Mouse (Mus musculus): Measurements from ENCODE around the gene Chkb. TPM values are rescaled to one million over a fixed set of nuclear protein-coding genes. Genes with fewer than 3 reads are reported as not detected.

Chkb gene
- total RNA-seq (2021), result 10 to 100 TPM; 41.0 to 41.2 TPM

DNA sequence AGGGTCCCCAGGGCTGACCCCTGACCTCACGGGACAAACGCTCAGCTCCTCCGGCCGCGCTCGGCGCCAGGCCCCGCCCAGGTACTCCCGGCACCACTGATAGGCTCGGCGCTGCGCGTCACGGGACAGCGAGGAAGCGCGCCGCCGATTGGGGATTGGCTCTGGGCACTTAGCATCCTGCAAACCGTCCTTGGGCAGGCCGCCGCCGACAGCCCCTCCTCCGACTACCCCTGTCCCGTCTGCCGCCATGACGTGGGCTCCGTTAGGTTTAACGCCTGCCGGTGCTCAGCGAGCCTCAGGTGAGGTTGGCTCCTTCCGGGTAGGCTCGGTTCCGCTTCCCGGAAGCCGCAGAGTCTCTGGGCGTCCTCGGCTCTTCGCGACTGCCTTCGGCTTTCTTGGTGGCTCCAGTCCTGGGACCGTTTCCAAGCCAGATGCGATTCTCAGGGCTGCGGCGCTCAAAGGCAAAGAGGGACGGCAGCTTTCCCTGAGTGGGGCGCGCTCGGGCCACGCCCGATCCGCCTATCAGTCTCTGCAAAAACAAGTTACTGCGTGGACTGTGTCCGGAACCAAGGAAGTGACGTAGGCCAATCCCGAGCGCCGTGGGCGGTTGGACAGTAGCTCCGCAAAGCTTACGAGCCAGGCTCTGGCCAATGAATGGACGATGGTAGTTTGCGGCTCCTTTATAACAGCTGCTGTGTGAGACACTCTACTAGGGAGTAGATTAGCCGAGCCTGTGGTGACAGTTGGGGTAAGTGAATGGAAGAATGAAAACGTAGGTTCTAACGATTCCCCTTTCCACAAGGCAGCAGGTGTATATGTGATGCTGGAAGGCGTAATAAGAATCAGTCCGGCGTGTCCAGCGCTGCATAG, at the start of gene Chkb, which contains the start of the genes C730034F03Rik and Gm44502:
TSS of gene Chkb (minus strand) at position 557 of the 870 bp plus-strand sequence.
TSS of gene C730034F03Rik (plus strand) at position 238 of the 870 bp plus-strand sequence.
TSS of gene Gm44502 (minus strand) at position 345 of the 870 bp plus-strand sequence.
- intact Hi-C loops (cut with DNase I), result loop anchor here (5.0 kb wide), 1 partner anchor 57 kb away; the partner anchor contains the start of gene Sco2
- peak; percentile 94 to 95 for DNase-seq (ENCODE audit: low spot score in 2 of 2)

DNA sequence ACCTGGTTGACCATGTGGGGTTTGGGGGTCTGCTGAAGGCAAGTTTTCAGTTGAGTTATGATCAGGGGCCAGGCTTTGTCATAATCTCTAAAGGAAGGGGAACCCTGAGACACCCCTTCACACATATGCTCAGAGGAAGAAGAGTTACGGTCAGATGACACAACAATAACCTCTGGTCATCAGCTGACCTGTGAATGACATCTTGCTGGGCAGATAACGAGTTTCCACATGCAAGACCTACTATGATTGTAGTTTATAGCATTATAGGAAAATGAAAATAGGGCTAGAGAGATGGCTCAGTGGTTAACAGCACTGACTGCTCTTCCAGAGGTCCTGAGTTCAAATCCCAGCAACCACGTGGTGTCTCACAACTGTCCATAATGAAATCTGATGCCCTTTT, 48.9 kb upstream of the Chkb start:
- intact Hi-C loops (cut with DNase I), result no loop called here
- DNase-seq (ENCODE audit: low spot score in 2 of 2), result no peak

- intact Hi-C loops (cut with DNase I), result no loop called here
- DNase-seq (ENCODE audit: low spot score in 2 of 2), result no peak
Observed at GRCm38 (mm10) chr15:89477806-89478205, 48.1 kb upstream of the Chkb start.

- DNase-seq (ENCODE audit: low spot score in 2 of 2), result no peak
- intact Hi-C loops (cut with DNase I), result no loop called here
Observed at GRCm38 (mm10) chr15:89477091-89477491, 47.4 kb upstream of the Chkb start, which contains the start of gene Arsa. Gene Arsa, minus strand, starts transcription at chr15:89477425.

- no peak for DNase-seq (ENCODE audit: low spot score in 2 of 2)
Observed at GRCm38 (mm10) chr15:89476475-89476815, 46.7 kb upstream of the Chkb start.

DNA sequence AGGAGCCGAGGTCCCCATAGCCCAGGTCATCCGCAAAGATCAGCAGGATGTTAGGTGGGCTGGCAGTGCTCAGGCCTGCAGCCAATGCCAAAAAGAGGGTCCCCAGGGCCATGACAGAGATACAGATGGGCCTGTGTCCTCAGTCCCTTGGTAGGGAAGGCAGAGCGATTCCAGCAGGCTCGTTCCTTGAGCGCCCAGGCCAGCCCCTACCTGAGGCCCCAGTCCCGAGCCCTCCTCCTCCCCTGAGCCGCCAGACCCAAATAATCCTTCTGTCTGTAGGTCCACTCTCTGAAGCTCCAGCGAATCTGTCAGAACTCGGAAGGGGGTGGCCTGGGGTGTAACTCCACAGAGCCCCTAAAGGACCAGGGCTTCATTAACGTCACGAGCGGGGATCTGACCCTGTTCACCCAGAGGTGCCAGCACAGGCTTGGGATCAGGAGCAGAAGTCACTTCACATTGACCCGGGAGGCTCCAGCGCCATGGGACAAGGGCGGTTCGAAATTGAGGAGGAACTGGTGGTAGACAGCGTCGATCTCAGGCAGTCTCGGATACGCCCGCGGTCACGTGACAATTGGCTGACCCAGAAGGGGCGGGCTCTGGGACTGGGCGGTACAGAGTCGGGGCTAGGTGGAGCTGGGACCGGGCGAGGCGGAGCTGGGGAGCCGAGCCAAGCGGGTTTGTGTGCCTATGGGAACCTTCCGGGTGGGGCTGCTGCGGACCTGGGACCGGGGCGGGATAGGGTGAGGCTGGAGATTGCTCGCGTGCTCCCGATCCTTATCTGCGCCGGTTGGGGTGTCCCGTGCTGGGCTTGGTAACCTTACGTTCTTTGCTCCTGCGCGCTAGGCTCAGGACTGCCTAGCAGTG, 46.1 kb upstream of the Chkb start:
- intact Hi-C loops (cut with DNase I), result no loop called here
- DNase-seq (ENCODE audit: low spot score in 2 of 2), result peak; percentile 92

More at GRCm38 (mm10) chr15:89476475-89476815, 46.7 kb upstream of the Chkb start:
- intact Hi-C loops (cut with DNase I), result no loop called here

DNA sequence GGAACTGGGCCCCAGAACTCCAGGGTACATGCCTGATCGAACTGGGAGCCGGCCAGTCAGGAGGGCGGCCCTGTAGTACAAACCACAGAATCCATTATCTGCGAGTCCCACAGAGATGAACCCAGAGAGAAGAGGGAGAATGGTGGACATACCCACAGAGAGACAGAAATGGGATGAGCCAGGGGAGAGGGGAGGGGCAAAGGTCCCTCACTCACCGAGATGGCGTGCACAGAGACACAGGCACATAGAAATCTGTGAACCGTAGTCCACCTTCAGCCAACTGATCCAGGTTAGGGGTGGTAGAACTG, 45.5 kb upstream of the Chkb start:
- intact Hi-C loops (cut with DNase I), result no loop called here
- DNase-seq (ENCODE audit: low spot score in 2 of 2), result no peak

- intact Hi-C loops (cut with DNase I), result no loop called here
- no peak for DNase-seq (ENCODE audit: low spot score in 2 of 2)
Observed at GRCm38 (mm10) chr15:89474596-89475292, 45.0 kb upstream of the Chkb start.

GRCm38 (mm10) chr15:89473921-89474320, 44.2 kb upstream of the Chkb start:
- intact Hi-C loops (cut with DNase I), result no loop called here
- no peak for DNase-seq (ENCODE audit: low spot score in 2 of 2)

- intact Hi-C loops (cut with DNase I), result no loop called here
- no peak for DNase-seq (ENCODE audit: low spot score in 2 of 2)
Observed at GRCm38 (mm10) chr15:89473370-89473769, 43.7 kb upstream of the Chkb start.

DNA sequence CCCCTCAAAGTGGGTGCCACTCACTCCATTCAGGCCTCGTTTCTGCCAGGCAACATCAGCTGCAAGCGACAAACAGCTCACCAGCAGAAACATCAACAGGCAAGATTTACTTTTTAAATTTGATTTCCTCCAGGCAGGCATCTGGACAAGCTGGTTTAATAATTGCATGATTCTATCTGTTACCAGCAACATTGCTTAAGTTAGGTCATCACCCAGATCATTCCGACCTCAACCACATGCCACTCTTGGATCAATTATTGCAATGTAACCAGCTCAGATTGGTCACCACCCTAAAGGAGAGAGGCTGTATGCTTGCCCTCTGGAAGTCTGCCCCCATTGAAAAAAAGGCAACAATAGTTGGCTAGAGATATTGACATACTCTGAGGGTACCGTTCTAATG, 41.8 kb upstream of the Chkb start:
- intact Hi-C loops (cut with DNase I), result no loop called here

GRCm38 (mm10) chr15:89468577-89468976, 38.9 kb upstream of the Chkb start:
- intact Hi-C loops (cut with DNase I), result no loop called here
- DNase-seq (ENCODE audit: low spot score in 2 of 2), result no peak

More for the DNA sequence above, 41.8 kb upstream of the Chkb start:
- DNase-seq (ENCODE audit: low spot score in 2 of 2), result no peak

GRCm38 (mm10) chr15:89465052-89465451, 35.3 kb upstream of the Chkb start:
- intact Hi-C loops (cut with DNase I), result no loop called here
- DNase-seq (ENCODE audit: low spot score in 2 of 2), result no peak

- intact Hi-C loops (cut with DNase I), result no loop called here
- no peak for DNase-seq (ENCODE audit: low spot score in 2 of 2)
Observed at GRCm38 (mm10) chr15:89463334-89464235, 33.9 kb upstream of the Chkb start.

- no peak for DNase-seq (ENCODE audit: low spot score in 2 of 2)
- intact Hi-C loops (cut with DNase I), result no loop called here
Observed at GRCm38 (mm10) chr15:89462176-89462575, 32.5 kb upstream of the Chkb start.

GRCm38 (mm10) chr15:89461321-89461720, 31.6 kb upstream of the Chkb start:
- intact Hi-C loops (cut with DNase I), result no loop called here
- no peak for DNase-seq (ENCODE audit: low spot score in 2 of 2)

- no peak for DNase-seq (ENCODE audit: low spot score in 2 of 2)
- intact Hi-C loops (cut with DNase I), result no loop called here
Observed at GRCm38 (mm10) chr15:89460298-89460697, 30.6 kb upstream of the Chkb start.

DNA sequence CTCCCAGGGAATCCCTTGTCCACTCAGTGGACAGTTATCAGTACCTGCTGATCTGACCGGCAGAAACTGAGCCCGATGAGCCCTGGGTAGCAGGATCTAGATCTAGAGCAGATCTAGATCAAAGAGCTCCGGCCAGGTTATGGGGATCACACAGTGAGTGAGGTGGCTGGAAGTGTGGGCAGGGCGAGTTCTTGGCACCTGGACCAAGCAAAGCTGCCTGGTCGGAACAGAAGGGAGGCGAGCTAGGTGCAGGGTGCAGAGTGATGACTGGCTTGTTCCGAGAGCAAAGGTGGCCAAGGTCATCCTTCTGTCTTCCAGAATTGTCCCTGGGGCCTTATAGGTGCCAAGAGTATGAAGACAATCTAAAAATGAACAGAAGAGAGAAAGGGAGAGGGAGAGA, 30.1 kb upstream of the Chkb start:
- DNase-seq (ENCODE audit: low spot score in 2 of 2), result no peak
- intact Hi-C loops (cut with DNase I), result no loop called here

- no peak for DNase-seq (ENCODE audit: low spot score in 2 of 2)
- intact Hi-C loops (cut with DNase I), result no loop called here
Observed at GRCm38 (mm10) chr15:89458942-89459341, 29.2 kb upstream of the Chkb start.
